Mouse (Mus musculus): ENCODE data around the gene Vmn1r55. TPM values are rescaled to one million over a fixed set of nuclear protein-coding genes. Genes with fewer than 3 reads are reported as not detected.
"Not testable (repeated sequence)": the region's sequence is repeated elsewhere in the genome, so short reads cannot be mapped to it uniquely, and the experiment has no call there.

The Vmn1r55 gene
- under 1 TPM in 1 of 2 experiments, not detected in 1; 0.05 TPM for polyA plus RNA-seq (2017; shearing (Covaris generic))

GRCm38 (mm10) chr7:5149570-5149969, at the start of gene Vmn1r55:
Gene Vmn1r55 (minus strand): TSS chr7:5149670.
- ATAC-seq, result not testable (repeated sequence)

GRCm38 (mm10) chr7:5196647-5197046, 47.2 kb upstream of the Vmn1r55 start, which contains the start of gene Vmn1r56:
Gene Vmn1r56 (minus strand): TSS chr7:5196747.
- ATAC-seq, result not testable (repeated sequence)

- no peak for ATAC-seq
Observed at GRCm38 (mm10) chr7:5125549-5126406, 23.7 kb downstream of the Vmn1r55 start, which contains the start of gene Rasl2-9. Gene Rasl2-9 (minus strand): TSS chr7:5125950.

- no peak for ATAC-seq
Observed at GRCm38 (mm10) chr7:5125078-5125477, 24.4 kb downstream of the Vmn1r55 start.

- ATAC-seq, result no peak
Observed at GRCm38 (mm10) chr7:5116850-5117249, 32.6 kb downstream of the Vmn1r55 start, which contains the start of gene Rfpl4. Gene Rfpl4 (minus strand): TSS chr7:5116950.

GRCm38 (mm10) chr7:5112701-5113100, 36.8 kb downstream of the Vmn1r55 start:
- ATAC-seq, result no peak

GRCm38 (mm10) chr7:5109301-5109700, 40.2 kb downstream of the Vmn1r55 start:
- no peak for ATAC-seq

- no peak for ATAC-seq
Observed at GRCm38 (mm10) chr7:5108272-5108671, 41.2 kb downstream of the Vmn1r55 start.

- ATAC-seq, result no peak
Observed at GRCm38 (mm10) chr7:5102564-5102963, 46.9 kb downstream of the Vmn1r55 start.

- no peak for ATAC-seq
Observed at GRCm38 (mm10) chr7:5101066-5101663, 48.3 kb downstream of the Vmn1r55 start.

- ATAC-seq, result no peak
Observed at GRCm38 (mm10) chr7:5099796-5100195, 49.7 kb downstream of the Vmn1r55 start.

- no peak for ATAC-seq
Observed at GRCm38 (mm10) chr7:5098769-5099168, 50.7 kb downstream of the Vmn1r55 start.

- no peak for ATAC-seq
Observed at GRCm38 (mm10) chr7:5092831-5093510, 56.5 kb downstream of the Vmn1r55 start.

GRCm38 (mm10) chr7:5092381-5092780, 57.1 kb downstream of the Vmn1r55 start:
- ATAC-seq, result no peak

GRCm38 (mm10) chr7:5091008-5091728, 58.3 kb downstream of the Vmn1r55 start:
- ATAC-seq, result no peak

- ATAC-seq, result no peak
Observed at GRCm38 (mm10) chr7:5089853-5090252, 59.6 kb downstream of the Vmn1r55 start.

GRCm38 (mm10) chr7:5087886-5088285, 61.6 kb downstream of the Vmn1r55 start:
- ATAC-seq, result no peak

- no peak for ATAC-seq
Observed at GRCm38 (mm10) chr7:5086921-5087440, 62.5 kb downstream of the Vmn1r55 start.

- no peak for ATAC-seq
Observed at GRCm38 (mm10) chr7:5085512-5085911, 64.0 kb downstream of the Vmn1r55 start.

- ATAC-seq, result no peak
Observed at GRCm38 (mm10) chr7:5083325-5084105, 66.0 kb downstream of the Vmn1r55 start.

- ATAC-seq, result no peak
Observed at GRCm38 (mm10) chr7:5081939-5082338, 67.5 kb downstream of the Vmn1r55 start.
